Mouse (Mus musculus): Measurements from ENCODE around the gene Gm17334.

- TF ChIP-seq CTCF (IDR thresholded peaks at IDR 0.05; ENCODE audit: borderline replicate concordance, extremely low read depth, insufficient read depth, insufficient read length), result peak; percentile 92
- TF ChIP-seq POLR2A (IDR thresholded peaks at IDR 0.05; ENCODE audit: borderline replicate concordance, extremely low read depth, insufficient read depth, insufficient read length, poor library complexity, severe bottlenecking), result no peak
Observed at GRCm38 (mm10) chr11:53735682-53736245, 37.2 kb downstream of the Gm17334 start.
